ENCODE assay signal across 8 mouse cellular contexts in the genomic region with DNA sequence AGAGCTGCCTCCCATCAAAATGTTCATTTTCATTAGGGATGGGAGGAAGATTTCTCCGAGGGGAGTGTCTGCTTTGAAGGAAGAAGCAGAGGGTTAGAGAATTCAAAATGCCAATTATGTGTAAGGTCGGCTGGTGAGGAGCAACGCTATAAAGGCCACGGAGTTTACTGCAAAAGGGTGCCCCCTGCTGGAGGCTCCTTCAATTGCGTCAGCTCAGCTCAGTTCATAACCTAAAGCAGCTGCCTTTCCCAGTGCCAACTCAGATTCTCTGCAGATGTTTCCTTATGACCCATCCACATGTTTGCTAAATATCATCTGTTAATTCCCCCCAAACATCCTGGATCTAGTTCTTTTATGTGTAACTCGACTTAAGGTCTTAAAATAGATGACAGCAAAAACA.
DNase-seq lines count a peak whose midpoint lies in the region; ATAC-seq and TF ChIP-seq lines count a peak whose summit lies in the region.

No protein-coding gene starts in this region.

- DNase-seq in 3T3-L1 (ENCODE audit: low read depth, low spot score), result peak; percentile 96
- DNase-seq in adrenal gland, adult 8-10 months, result peak; percentile 70
- DNase-seq in embryo, embryonic 11.5 days (ENCODE audit: low read depth, low spot score), result peak; percentile 84
- peak; percentile 91 for DNase-seq in kidney, adult 2 months
- peak; percentile 93 for DNase-seq in limb, embryonic 10.5 days (ENCODE audit: low spot score)
- DNase-seq in naive thymus-derived CD4-positive, alpha-beta T cell, adult 2 months (ENCODE audit: low read depth), result peak; percentile 78
- peak; percentile 59 to 85 for DNase-seq in spleen, postnatal 4 days (ENCODE audit: low spot score in 2 of 2)

- WGBS in kidney, adult 2 months, result under 1% methylated on average over 6 of the region's 6 CpGs
- WGBS in limb, embryonic 10.5 days, result under 1% methylated on average over 6 of the region's 6 CpGs

- no peaks in the 10 kb centered on the region for H3K36me3 ChIP-seq in kidney, adult 2 months (ENCODE audit: control insufficient read depth, insufficient read depth, low read length)
- H3K36me3 ChIP-seq in limb, embryonic 10.5 days, result no peaks in the 10 kb centered on the region

- TF ChIP-seq POLR2A in kidney, adult 2 months (IDR thresholded peaks at IDR 0.05; ENCODE audit: low read depth, low read length), result no peak

- H3K27me3 ChIP-seq in kidney, adult 2 months (replicated peaks; ENCODE audit: control insufficient read depth, insufficient read depth, low read length), result no peaks in the 10 kb centered on the region
- peaks cover 48% of the 10 kb centered on the region for H3K27me3 ChIP-seq in limb, embryonic 10.5 days (ENCODE audit: low read depth, poor library complexity, severe bottlenecking)

- H3K9me3 ChIP-seq in limb, embryonic 10.5 days (replicated peaks), result no peaks in the 10 kb centered on the region

- H3K27ac ChIP-seq in kidney, adult 2 months (ENCODE audit: insufficient read depth, low read depth, low read length), result no peak overlapping the region
- no peak overlapping the region for H3K27ac ChIP-seq in limb, embryonic 10.5 days

- peak; percentile 89 for TF ChIP-seq CTCF in kidney, adult 2 months (conservative IDR thresholded peaks at IDR 0.05; ENCODE audit: insufficient read depth, insufficient read length, low read depth, low read length)

- ATAC-seq in granulocyte monocyte progenitor cell, adult 5-6 weeks (replicated peaks; ENCODE audit: poor library complexity, severe bottlenecking), result peak; percentile 84

- H3K4me3 ChIP-seq in kidney, adult 2 months (ENCODE audit: insufficient read depth, low read depth, low read length), result no peak overlapping the region
- H3K4me3 ChIP-seq in limb, embryonic 10.5 days, result no peak overlapping the region

- no peaks in the 10 kb centered on the region for H3K4me1 ChIP-seq in kidney, adult 2 months (ENCODE audit: control insufficient read depth, insufficient read depth, low read length)
- H3K4me1 ChIP-seq in limb, embryonic 10.5 days, result peaks cover 29% of the 10 kb centered on the region
